Mouse (Mus musculus) adrenal gland, adult 8-10 months (tissue): Measurements from ENCODE around the gene Sun1. TPM values are rescaled to one million over a fixed set of nuclear protein-coding genes. Genes with fewer than 3 reads are reported as not detected.

Experiments used
- DNase-seq: peaks from one replicate; pipeline ENCODE4 v3.0.0; 2022
- total RNA-seq, 4 experiments: library from RNA; stranded (reverse); gene quantifications; 2 replicates each; pipeline ENCODE4 v1.2.4; 2022

Sun1 gene
- 100 to 1,000 TPM in 3 of 4 experiments, 10 to 100 TPM in 1; 86.6 to 128 (median 111) TPM for total RNA-seq

DNA sequence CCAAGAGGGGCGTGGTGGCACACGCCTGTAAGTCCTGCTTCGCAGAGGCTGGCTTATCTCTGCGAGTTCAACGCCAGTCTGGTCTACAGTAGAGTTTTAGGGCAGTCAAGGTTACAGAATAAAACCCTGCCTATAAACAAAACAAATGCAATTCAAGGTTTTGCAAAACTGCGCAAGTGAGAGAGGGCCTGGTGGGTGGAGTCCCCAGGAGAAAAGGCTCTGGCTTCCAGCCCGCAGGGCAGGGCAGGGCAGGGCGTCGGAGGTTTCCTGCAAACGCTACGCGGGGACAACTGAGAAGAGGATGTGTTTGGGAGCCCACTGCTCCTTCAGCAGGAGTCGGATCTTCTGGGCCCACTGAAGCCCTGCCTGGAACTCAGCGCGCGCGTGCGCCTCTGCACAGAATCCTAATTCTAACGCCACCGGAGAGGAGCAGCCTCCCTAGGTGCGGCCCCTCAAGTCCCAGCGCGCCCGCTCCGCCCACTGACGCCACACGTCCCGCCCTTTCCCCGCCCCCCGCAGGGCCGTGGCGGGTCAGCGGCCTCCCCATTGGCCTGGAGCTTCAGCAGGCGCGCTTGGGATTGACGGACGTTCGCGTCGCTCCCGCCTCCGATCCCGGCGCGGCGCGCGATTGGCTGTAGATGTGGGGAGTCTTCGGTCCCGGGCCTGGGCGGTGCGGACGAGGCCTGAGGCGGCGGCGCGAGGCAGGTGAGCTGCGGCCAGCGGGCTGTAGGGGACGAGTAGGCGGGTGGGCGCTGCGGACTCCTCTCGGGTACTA, at the start of gene Sun1:
TSS of gene Sun1 (plus strand) at position 643 of the 775 bp plus-strand sequence.
- peak; percentile 97 for DNase-seq

DNA sequence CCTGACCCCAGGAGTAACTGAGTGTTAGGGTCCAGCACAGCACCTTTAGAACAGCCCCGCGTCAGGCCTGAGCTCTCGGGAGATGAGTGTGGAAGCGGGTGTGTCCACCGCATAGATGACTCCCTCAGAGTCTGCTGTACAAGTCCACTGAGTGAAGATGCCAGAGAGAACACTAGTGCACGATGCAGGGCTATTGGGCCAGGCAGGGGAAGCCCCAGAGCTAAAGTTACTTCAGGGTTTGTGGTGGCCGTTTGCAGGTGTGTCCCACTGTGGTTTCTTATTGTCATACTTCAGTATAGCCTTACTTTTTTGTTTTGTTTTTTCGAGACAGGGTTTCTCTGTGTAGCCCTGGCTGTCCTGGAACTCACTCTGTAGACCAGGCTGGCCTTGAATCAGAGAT, 39.5 kb upstream of the Sun1 start:
- no peak for DNase-seq

DNA sequence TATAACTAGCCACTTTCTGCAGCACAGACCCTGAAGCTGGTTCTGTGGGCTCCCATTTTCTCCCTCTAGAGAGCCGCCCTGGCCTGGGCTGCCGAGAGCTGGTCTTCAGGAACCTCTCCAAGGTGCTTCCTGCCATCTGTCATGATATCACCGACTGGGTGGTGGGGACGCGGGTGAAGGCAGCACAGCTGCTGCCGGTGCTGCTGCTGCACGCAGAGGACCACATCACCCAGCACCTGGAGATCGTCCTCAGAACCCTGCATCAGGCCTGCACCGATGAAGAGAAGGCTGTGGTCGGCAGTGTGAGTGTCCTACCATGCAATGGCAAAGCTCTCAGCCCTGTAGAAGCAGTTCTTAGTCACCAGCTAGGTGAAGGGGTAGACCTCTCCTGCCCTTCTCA, 38.8 kb upstream of the Sun1 start:
- DNase-seq = no peak

DNA sequence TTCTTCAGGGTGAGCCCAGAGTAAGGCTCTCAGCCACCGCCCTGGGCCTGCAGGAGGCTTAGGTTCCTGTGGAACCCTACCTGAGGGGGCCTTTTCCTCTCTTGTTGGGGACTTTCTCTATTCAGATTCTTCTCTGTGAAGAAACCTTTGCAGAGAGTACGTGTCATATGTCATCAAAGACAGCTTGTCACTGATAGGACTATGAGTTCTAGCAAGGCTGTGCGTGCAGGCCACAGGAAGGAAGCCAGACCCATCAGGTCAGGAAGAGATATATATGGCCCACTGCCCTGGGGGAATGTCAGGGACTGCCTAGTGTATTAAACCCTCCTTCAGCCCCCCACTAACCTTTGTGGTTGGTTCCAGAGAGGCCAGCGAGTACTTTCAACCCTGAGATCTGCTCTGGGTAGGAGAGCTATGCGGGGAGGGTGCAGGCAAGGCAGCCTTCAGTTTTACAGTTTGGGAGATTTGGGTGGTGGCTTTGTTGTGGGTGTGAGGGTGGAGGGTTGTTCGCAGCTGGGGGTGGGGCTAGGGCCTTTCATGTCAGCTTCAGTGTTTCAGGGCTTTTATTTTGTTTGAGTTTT, 33.6 kb upstream of the Sun1 start:
- no peak for DNase-seq

DNA sequence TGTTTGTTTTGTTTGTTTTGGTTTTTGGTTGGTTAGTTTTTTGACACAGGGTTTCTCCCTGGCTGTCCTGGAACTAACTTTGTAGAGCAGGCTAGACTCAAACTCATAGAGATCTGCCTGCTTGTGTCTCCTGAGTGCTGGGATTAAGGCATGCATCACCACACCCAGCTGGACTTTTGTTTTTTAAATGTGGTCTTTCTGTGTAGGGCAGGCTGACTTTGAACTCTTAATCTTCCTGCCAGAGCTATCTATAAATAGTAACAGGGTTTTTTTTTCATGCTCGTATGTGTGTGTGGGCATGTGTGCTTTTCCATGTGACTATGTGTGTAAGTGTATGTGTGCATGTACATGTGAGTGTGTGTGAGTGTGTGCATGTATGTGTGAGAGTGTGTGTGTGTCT, 32.9 kb upstream of the Sun1 start:
- no peak for DNase-seq

DNA sequence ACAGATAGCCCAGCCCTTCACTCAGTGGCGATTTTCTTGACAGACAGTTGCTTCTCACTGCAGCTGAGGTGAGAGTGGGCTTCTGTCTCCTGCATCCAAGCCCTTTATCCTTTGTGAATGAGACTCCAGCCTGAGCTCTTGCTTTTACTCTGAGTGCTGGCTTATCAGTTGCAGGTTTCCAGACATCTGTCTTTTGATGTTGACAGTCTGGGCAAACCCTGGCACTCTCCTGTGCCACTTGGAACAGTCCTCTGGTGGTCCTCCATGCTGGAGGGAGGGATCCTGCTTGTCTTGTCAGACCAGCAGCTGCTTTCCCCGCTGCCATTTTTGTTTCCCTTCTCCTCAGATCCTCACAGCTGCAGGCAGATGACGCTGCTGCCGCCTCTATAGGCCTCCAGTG, 28.5 kb upstream of the Sun1 start:
- no peak for DNase-seq

DNA sequence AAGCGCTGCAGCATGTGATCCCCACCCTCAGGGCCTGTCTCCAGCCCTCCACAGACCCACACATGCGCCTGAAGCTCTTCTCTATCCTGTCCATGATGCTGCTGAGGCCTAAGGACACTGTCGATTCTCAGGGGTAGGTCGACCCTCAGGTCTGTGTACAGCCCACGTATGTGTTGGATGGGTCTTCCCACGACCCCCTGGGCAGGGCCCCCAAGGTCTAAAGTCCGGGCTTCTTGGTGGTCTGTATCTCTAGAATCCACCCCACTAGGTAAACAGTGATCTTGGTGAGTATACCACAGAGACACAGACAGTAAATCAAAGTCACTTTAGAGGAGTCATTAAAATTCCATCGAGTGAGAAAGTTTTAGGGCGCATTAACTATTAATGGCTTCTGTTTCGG, 26.3 kb upstream of the Sun1 start:
- DNase-seq = no peak

DNA sequence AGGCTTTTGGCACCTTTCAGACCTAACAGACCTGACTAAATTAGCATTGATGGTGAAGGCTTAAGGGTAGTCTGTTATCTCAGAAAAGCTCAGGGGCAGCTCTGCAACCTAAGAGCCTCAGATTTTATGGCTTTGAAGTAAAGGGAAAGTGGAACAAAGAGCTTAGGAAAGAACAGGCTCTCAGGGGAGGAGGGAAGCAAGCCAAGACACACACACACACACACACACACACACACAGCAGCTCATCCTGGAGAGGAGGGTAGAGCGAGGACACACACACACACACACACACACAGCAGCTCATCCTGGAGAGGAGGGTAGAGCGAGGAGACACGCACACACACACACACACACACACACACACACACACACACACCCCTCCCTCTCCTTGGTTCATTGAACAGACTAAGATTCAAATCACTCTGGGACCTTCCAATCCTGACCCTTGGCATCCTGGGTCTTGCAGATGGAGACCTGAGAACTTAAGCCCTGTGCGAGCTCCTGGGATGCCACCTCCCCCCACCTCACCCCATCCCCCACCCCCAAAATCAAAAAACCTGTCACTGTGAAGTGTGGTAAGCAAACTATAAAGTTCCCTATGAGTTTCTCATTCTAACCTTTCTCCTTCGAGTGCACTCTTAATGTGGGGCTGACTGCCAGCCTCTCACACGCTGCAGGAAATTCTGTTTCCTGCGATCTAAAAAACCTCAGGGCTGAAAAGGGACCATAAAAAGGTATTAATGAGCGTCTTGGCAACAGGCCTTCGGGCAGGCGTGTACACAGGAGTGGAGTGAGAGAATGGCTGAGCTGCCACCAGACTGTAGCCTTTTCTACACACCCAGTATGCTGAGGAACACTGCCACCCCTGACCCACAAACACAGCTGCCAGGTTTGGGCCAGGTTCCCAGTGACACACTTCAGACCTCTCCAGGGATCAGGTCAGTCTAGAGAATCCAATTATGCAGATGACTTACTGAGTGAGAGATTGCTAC, 25.6 kb upstream of the Sun1 start:
- peak; percentile 27 for DNase-seq

DNA sequence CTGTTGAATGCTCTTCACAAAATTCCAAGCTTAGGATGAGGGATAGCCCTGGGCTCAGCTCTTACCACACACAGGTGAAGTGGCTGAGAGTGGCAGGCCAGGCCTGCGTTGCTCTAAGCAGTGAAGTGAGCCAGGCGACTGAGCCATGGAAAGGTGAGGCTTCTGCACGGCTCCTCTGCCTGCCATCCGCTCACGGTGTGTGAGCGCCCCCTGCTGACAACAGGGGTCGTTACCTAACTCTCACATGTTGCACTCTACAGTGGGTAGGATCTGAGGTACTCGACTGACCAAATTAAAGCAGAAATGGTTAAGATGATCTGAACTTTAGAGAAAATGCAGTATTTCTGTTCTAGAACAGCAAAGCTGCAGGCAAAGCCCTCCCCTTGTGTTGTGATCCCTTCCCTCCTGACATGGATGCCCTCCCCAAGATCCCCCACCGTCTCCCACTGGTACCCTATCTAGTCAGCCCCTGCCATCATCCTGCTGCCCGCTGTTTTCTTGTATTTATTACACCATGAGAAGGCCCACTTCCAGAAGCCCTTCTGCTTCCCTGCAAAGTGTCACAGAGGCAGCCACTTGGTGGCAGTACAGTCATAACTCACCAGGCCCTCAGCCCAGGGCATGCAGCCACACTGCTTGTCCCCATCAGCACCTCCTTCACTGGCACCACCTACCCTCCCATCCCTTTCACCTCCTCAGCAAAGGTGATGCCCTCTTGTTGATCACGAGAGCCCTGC, 21.4 kb upstream of the Sun1 start:
- peak; percentile 54 for DNase-seq

DNA sequence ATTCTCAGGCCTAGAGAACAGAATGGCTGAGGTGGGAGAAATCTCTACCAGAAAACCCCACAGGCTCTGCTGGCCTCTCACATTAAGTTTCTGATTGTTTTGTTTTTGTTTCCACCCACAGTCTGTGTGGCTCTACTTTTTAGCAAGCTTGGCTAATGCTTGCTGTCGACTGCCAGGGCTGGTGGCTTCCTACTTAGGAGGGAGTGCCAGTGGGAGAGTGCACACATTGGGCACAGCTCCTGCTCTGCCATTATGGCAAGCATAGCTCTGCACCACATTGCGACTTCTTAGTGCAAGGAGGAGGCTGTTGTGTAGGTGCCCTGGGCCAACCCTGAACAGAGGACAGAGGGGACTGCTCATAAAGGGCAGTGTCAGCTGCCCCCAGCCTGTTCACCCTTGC, 17.3 kb upstream of the Sun1 start:
- DNase-seq = no peak

DNA sequence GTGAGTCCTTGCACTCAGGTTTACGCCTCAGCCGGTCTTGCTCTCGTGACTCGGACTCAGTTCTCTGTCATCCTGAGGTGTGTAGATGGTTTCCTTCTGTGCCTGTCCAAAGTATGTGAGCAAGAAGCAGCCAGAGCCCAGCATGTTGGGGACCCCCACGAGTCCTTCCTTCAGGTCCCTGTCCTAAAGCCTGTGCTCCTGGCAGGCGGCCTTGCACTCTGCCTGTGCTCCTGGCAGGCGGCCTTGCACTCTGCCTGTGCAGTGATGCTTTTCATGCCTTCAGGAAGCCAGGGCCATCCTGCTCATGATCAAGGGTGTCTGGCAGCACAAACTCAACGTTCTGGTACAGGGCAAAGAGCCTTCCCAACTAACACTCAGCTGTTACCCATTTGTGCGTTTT, 16.8 kb upstream of the Sun1 start:
- DNase-seq = peak; percentile 52

DNA sequence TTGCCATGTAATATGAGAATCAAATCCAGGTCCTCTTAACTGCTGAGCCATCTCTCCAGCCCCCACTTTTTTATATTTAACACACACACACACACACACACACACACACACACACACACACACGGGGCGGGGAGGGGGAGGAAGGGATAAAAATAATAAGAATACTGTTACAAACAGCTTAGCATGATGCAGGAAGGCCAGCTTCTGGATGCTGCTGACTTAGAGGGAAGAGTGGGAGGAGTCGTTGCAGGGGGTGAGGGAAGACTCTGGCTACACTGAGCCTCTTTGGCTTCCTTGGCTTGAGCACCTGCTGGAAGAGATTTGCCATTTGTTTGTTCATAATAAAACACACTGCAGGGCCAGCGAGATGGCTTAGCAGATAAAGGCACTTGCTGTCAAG, 15.5 kb upstream of the Sun1 start:
- no peak for DNase-seq

DNA sequence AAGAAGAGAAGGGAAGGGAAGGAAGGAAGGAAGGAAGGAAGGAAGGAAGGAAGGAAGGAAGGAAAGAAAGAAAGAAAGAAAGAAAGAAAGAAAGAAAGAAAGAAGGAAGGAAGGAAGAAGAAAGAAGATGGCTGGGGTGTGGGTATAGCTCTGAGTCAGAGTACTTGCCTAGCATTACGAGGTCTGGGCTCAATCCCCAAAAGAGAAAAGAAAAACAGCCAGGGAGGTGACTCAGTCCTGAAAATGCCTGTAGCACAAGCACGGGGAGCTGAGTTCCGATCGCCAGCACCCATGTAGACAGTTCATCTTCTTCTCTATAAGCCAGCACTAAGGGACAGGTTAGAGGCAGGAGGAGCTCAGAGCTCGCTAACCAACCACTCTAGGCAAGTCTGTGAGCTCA, 10.7 kb upstream of the Sun1 start:
- no peak for DNase-seq

DNA sequence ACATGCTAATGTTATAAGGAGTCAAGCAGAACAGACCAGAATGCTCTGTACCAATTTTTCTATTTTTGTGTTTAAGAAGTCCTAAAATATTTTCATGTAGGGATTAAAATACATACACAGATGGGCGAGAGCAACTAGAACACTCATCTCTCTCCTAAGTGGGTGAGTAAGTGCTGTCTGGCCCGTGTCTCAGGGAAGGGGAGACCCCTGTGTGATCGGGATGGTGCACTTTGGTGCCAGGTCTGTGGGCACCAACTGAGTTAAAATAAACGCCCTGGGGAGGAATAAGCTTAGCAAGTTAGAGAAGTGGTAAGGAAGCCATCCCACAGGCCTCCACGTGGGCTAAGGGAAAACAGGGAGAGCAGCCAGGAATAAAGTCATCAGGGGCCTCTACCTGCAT, 9.5 kb upstream of the Sun1 start:
- DNase-seq = no peak

DNA sequence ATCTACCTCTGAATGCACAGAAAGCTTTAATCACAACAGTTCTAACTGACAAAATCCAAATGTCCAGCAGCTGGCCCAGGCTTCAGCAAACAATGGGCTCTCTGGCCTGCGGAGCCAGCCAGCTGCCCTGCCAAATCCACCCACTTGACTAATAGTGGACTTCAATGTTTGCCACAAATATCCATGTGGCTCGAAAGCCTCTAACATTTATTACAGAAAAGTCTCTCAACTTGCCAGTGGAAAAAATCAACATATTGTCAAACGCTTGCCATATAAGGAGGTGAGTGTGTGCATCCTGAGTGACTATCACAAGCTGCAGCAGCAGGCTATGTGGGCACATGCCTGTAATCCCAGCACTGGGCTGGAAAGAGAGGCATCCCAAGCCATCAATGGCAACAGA, 1.7 kb upstream of the Sun1 start:
- DNase-seq = no peak

DNA sequence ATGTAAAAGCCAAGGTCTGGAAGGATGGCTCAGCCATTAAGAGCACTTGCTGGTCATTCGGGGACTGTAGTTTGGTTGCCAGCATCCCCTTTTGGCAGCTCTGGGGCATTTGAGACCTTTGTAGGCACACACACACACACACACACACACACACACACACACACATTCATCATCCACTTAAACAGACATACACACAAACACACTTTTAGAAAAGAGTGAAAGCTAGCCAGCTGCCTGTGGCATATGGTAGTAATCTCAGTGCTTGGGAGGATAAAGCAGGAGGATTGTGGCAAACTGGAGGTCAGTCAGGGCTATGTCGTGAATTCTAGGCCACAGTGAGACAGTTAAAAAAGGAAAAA, 822 bp upstream of the Sun1 start:
- DNase-seq = no peak

DNA sequence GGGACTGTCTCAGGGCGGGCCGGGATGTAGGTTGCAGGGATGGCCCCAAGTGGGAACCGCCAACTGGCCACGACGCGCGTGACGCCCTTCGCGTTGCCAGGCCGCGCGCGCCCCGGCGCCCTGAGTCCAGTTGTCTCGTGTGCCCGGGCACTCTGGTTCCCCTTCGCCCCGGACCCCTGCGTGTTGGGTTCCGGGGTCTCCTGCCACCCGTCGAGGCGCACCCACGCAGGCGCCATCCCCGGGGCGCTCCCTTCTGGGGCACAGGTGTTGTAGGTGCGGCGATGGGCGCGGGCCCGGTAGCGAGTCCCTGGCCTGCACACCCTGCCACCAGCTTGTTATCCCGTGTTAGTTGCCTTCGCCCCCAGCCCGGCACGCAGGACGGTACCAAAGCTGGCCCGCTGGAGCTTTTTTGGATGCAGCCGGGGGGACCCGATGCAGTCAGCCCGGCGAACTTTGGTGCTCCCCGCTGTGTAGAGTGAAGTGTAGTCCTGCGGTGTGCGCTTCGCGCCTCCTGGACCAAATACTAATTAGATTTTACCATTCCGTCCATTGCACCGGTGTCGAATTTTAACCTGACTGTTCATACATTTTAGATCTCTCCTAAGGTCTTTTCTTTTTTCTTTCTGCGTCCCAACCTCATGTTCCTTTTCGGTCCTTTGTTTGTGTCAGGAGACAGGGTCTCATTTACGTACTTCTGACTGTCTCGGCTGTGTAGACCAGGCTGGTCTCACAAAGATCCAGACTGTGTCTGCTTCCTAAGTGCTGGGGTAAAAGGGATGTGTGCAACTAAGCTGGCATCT, 533 bp downstream of the Sun1 start:
- no peak for DNase-seq

DNA sequence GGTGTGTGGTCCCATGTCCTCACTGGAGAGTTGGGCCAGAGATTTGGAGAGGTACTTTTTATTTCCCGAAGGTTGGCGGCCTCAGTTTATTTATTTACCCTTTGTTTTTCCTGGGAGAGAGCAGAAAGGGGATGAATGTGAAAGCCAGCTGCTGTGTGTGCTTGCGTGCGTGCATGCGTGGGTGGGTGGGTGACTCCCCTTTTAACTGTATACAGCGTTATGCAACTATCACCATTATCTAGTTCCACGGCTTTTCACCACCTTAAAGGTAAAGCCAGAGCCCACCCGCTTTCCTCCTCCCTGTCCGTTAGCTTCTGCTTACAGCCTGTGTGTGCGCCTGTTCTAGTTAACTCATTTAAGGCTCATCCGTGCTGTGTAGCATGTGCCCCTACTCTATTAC, 1.7 kb downstream of the Sun1 start:
- no peak for DNase-seq

DNA sequence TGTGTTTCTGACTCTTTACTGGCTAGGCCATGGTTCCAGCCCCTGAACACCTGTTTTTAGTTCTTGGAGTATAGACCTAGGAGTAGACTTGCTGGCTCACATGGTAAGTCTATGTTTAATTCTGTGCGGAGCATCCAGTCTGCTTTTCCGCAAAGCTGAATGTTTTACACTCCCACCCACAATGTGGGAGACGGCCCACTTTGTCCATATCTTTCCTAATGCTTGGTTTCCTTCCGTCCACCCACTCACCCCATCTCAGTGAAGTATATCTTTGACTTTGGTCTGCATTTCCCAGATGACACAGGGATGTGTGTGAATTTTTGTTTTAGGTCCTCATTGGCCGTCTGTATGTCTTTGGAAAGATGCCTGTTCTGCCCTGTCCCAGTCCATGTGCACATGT, 2.9 kb downstream of the Sun1 start:
- no peak for DNase-seq

DNA sequence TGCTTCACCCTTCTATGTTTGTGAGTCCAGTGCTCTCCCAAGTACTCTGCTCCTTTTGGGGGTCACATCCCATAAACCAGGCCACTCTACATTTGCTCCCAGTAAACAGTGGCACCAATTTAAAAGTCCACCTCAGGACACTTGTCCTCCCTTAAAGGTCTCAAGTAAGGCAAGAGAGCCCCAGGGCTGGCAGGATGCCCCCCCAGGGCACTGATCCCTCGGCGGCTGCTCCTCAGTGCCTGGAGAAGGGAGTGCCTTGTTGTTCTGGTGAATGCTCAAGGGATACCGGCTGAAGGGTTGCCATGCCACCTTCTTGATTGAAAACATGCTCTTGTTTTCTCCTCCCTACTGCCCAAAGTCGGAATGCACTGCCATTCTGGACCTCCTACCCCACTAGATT, 5.6 kb downstream of the Sun1 start:
- DNase-seq = no peak

DNA sequence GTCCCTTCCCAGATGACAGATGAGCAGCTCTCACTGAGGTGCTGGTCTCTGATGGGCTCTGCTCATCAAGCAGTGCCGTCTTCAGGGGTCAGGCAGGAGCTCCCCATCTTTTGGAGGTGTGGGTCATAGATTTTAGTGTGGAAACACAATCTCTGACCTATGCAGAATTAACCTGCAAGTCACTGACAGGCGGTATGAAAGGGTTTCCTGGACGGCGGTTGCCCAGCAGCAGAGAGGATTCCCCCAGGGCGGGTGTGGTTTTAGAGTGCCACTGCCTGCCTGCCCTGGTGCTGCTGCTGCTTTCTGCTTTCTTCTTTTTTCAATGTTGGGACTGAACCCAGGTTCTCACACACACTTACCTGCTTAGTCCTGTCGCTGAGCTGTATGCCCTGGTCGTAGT, 6.1 kb downstream of the Sun1 start:
- no peak for DNase-seq

DNA sequence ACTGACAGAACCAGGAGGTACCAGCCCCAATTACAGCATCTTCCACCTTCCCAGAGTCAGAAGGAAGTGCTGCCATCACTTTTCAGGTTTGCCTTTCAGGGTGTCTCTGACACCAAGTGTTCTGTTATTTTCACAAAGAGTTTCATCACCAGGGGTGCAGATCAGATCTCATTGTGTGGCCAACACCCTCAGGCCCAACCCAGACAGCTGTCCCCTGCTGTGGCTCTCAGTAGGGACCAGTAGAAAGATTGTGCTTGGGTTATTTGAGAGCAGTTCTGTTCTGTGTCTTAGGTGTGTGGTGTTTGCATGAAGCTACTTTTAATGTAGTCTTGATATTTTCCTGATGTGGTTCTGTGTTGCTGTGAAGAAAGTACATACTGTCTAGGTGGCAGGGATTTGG, 7.7 kb downstream of the Sun1 start:
- no peak for DNase-seq
